Mouse (Mus musculus): ENCODE measurements at regions not wholly inside any gene's neighbourhood (a gene's known extent, or its start where the extent isn't known, plus 50 kb on each side); places are given as distances from the start of the nearest gene placed in this dataset.

DNA sequence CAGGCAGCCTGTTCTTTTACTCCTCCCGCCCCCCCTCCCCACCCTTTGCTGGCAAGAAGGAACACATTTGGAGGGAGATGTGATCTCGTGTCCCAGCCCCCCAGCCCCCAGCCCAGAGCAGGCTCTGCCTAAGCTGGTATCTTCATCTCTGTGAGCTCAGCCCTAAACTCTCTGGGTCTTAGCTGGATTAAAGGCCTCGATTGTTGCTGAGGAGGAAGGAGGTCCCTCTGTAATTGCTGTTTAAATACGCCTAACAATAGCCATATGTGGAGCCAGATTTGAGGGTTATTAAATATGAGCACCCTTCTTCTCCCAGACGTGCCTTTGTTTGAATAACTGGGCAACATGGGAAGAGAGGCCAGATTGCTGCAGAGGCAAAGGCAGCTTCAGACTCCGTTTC, 145.0 kb upstream of the Pitx1 start:
- TF ChIP-seq CTCF (IDR thresholded peaks at IDR 0.05; ENCODE audit: borderline replicate concordance, control insufficient read depth, extremely low read depth, insufficient read depth, low read length, poor library complexity) (no peak), POLR2A (IDR thresholded peaks at IDR 0.05; ENCODE audit: control insufficient read depth, extremely low read depth, insufficient read depth, low read length, poor library complexity) (no peak)
